Mouse (Mus musculus) central nervous system, embryonic 11.5 days (tissue): Measurements from ENCODE around the gene Cfdp1. TPM values are rescaled to one million over a fixed set of nuclear protein-coding genes. Genes with fewer than 3 reads are reported as not detected.

Experiments
- polyA plus RNA-seq: library from polyadenylated mRNA; depleted of rRNA; stranded (reverse); fragments of >200 nt; gene quantifications from 2 replicates; pipeline ENCODE4 v1.2.3, GENCODE M21; 2012; rRNA removed

Cfdp1 gene
- 157 and 309 TPM in 2 replicates for polyA plus RNA-seq

DNA sequence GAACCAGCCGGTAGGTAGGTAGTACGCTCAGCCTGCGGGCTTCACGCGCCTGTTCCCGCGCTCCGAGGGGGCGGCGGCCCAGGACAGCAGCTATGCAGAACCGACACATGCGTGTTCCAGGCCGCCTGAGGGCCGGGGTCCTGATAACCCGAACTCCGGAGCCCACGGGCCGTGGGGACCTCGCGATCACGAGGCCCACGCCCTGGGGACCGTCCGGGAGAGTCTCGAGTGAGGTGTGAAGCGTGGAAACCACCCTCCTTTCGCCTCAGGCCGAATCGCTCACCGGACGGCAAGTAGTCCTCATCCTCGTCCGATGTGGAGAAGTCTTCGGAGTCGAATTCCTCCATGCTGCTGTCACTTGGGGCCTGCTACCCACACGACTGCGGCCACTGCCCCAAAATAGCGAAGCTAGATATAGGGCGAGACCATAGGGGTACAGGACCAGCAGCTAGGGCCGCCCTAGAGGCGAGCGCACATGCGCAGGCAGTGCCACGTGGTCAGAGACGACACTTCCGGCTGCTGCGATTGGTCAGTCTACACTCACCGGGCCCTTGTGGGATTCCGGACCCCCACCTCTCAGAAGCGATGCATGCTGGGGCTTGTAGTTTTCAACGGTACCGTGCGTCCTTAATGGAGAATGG lies at the start of gene Cfdp1:
Gene Cfdp1 (minus strand): TSS at position 431 of the 641 bp plus-strand sequence.

DNA sequence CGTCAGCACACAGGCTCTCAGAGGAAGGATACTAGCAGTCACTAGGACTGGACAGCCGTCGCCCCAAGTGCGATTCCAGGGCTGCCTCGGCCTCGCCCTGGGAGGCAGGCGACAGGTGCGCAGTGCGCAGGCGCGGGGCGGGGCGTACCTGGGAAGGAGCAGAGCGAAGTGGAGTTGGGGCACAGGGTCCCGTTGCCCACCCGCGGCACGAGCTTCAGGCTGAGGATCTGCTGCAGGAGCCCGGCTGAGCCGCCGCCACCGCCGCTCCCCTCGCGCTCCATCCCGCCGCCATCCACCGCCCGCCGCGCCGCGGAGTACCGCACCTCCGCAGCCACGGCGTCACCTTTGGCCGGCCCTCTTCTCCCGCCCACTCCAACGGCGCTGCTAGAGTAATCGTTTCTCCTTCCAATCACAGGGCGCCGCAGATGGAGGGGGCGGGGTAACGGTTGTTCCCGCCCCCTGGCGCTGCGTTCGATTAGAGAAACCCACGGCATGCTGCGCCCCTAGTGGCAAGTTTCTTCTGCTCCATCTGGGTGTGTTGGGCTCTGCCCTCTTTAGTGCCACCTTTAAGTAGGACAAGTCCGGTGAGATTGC lies 22.4 kb upstream of the Cfdp1 start, which contains the start of gene Tmem170:
Gene Tmem170 (minus strand): TSS at position 396 of the 594 bp plus-strand sequence.

DNA sequence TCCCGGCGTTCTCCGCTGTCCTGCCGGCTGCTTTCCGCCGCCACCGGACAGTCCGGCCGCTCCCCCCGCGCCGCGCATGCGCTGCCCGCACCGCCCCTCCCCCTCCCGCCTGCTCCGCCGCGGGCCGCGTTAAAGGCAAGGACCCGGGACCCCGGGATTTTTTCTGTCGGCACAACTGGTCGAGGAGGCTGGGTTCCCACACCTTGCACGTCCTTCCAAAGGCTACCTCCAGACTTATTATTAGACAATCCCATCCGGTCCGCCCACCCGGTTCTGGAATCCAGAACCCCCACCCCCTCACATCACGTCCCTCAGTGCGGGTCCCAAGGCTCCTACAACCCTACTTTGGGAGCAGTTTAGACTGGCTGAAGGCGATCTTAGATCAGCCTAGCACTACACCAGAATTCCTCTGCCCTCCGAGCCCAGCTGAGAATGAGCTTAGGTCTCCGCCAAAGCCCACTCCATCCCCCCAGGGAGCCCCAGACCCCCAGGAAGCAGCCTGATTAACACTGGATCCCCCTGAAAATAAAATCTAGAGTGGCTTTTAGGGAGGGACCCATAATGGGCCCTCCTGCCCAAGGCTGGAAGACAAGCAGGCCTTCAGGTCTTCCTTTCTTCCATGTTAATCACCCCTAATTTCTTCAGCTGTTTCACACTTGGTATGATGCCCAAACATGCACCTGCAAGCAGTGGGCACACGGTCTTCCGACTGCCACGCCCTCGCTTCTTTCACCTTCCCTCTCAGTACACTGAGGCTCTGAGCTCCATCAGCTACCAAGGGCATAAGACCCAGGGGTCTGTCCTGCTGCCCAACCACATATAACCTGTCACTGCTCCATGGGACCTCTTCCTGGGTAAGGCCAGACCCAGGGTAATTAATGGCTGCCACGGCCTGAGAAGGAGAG lies 110.0 kb downstream of the Cfdp1 start, which contains the start of gene Bcar1:
Gene Bcar1 (minus strand): TSS at position 18 of the 905 bp plus-strand sequence.

Other genes starting within 250 kb of the Cfdp1 start
- gene Ldhd, start 223.9 kb downstream of the Cfdp1 start, polyA plus RNA-seq: 0.18 and 0.29 TPM in 2 replicates
- gene Zfp1, start 210.9 kb downstream of the Cfdp1 start, polyA plus RNA-seq: 18.8 and 22.1 TPM in 2 replicates
- 0.21 and 0.40 TPM in 2 replicates for gene Ctrb1, start 163.3 kb downstream of the Cfdp1 start, polyA plus RNA-seq
- gene Bcar1, start 110.5 kb downstream of the Cfdp1 start, polyA plus RNA-seq: 53.9 and 63.9 TPM in 2 replicates
- 4.7 and 6.6 TPM in 2 replicates for gene Tmem170, start 22.5 kb upstream of the Cfdp1 start, polyA plus RNA-seq
- gene Chst5, start 56.2 kb upstream of the Cfdp1 start, polyA plus RNA-seq: 0.89 and 2.1 TPM in 2 replicates
- gene Tmem231, start 79.6 kb upstream of the Cfdp1 start, polyA plus RNA-seq: 11.2 and 13.9 TPM in 2 replicates
- 91.3 and 134 TPM in 2 replicates for gene Gabarapl2, start 86.4 kb upstream of the Cfdp1 start, polyA plus RNA-seq
- 13.8 and 14.9 TPM in 2 replicates for gene Adat1, start 138.0 kb upstream of the Cfdp1 start, polyA plus RNA-seq
- 138 and 156 TPM in 2 replicates for gene Kars, start 157.0 kb upstream of the Cfdp1 start, polyA plus RNA-seq
- 21.1 and 24.5 TPM in 2 replicates for gene Terf2ip, start 157.1 kb upstream of the Cfdp1 start, polyA plus RNA-seq
- 0.52 and 0.57 TPM in 2 replicates for gene Gm6793, start 160.7 kb upstream of the Cfdp1 start, polyA plus RNA-seq